Mouse (Mus musculus) urinary bladder, adult 2 months (tissue): ENCODE data around the gene Rufy4. TPM values are rescaled to one million over a fixed set of nuclear protein-coding genes. Genes with fewer than 3 reads are reported as not detected.

Source experiments
- polyA plus RNA-seq: library from polyadenylated mRNA; depleted of rRNA; stranded (reverse); fragments of >200 nt; gene quantifications from 2 replicates; pipeline ENCODE4 v1.2.3, GENCODE M21; 2012; rRNA removed

Rufy4 gene
- polyA plus RNA-seq, 1 experiment, result 1.2 TPM

Other genes with a start within 250 kb of the Rufy4 start
- gene Tns1, start 1.1 kb upstream of the Rufy4 start, polyA plus RNA-seq, result 192 and 408 TPM in 2 replicates
- gene Cxcr2, start 28.4 kb downstream of the Rufy4 start, polyA plus RNA-seq, result 0.03 TPM in 2 replicates
- not detected in 2 replicates for gene Cxcr1, start 69.1 kb downstream of the Rufy4 start, polyA plus RNA-seq
- gene Arpc2, start 110.5 kb downstream of the Rufy4 start, polyA plus RNA-seq, result 372 and 394 TPM in 2 replicates
- gene Gpbar1, start 153.0 kb downstream of the Rufy4 start, polyA plus RNA-seq, result 1.6 TPM in 2 replicates
- 131 and 137 TPM in 2 replicates for gene Aamp, start 159.2 kb downstream of the Rufy4 start, polyA plus RNA-seq
- gene Pnkd, start 159.4 kb downstream of the Rufy4 start, polyA plus RNA-seq, result 60.6 and 61.9 TPM in 2 replicates
- gene Tmbim1, start 180.1 kb downstream of the Rufy4 start, polyA plus RNA-seq, result 91.2 and 120 TPM in 2 replicates
- gene Catip, start 236.6 kb downstream of the Rufy4 start, polyA plus RNA-seq, result 2.7 and 2.9 TPM in 2 replicates
- gene Slc11a1, start 249.7 kb downstream of the Rufy4 start, polyA plus RNA-seq, result 13.2 and 16.5 TPM in 2 replicates